Mouse (Mus musculus): ENCODE data around the gene Lurap1. TPM values are rescaled to one million over a fixed set of nuclear protein-coding genes. Genes with fewer than 3 reads are reported as not detected.
A peak's percentile ranks its signal among the peaks of the same experiment; 100 is the strongest.

Gene Lurap1
- polyA plus RNA-seq, 1 experiment from 2014 or later: 3.5 TPM

- H3K4me1 ChIP-seq (ENCODE audit: control insufficient read depth, insufficient read depth, low read length): no peaks in the 10 kb centered on the region
- no peaks in the 10 kb centered on the region for H3K9me3 ChIP-seq (ENCODE audit: control insufficient read depth, low read depth, low read length)
- no peaks in the 10 kb centered on the region for H3K27me3 ChIP-seq (ENCODE audit: control insufficient read depth, insufficient read depth, low read length)
- H3K4me2 ChIP-seq (replicated peaks; ENCODE audit: low read depth, low read length): no peak overlapping the region
- H3K4me3 ChIP-seq (ENCODE audit: low read depth, low read length): no peak overlapping the region
- 46% methylated on average over 13 of the region's 13 CpGs for WGBS
- H3K27ac ChIP-seq (ENCODE audit: low read length): no peak overlapping the region
- no peaks in the 10 kb centered on the region for H3K36me3 ChIP-seq (ENCODE audit: control insufficient read depth, insufficient read depth, low read length)
- 0 out of 2 replicates have a peak, but pooled peaks have one; percentile 6 for ATAC-seq (ENCODE audit: insufficient number of reproducible peaks, insufficient read depth, low FRiP score, low read depth)
- no peak overlapping the region for H3K9ac ChIP-seq (replicated peaks; ENCODE audit: low read depth, low read length)
These were observed 13.6 kb downstream of the Lurap1 start for GRCm38 (mm10) chr4:116137421-116137996.

- no peak for ATAC-seq (ENCODE audit: insufficient number of reproducible peaks, insufficient read depth, low FRiP score, low read depth)
- no peak overlapping the region for H3K27ac ChIP-seq (ENCODE audit: low read length)
These were observed 16.1 kb downstream of the Lurap1 start for GRCm38 (mm10) chr4:116134990-116135389.

GRCm38 (mm10) chr4:116133126-116133525 lies 18.0 kb downstream of the Lurap1 start:
- no peak overlapping the region for H3K4me2 ChIP-seq (replicated peaks; ENCODE audit: low read depth, low read length)
- H3K27me3 ChIP-seq (ENCODE audit: control insufficient read depth, insufficient read depth, low read length): no peaks in the 10 kb centered on the region
- no peak overlapping the region for H3K4me3 ChIP-seq (ENCODE audit: low read depth, low read length)
- H3K9ac ChIP-seq (replicated peaks; ENCODE audit: low read depth, low read length): no peak overlapping the region
- ATAC-seq (ENCODE audit: insufficient number of reproducible peaks, insufficient read depth, low FRiP score, low read depth): no peak
- no peak overlapping the region for H3K27ac ChIP-seq (ENCODE audit: low read length)
- 78% methylated on average over 4 of the region's 4 CpGs for WGBS
- H3K4me1 ChIP-seq (ENCODE audit: control insufficient read depth, insufficient read depth, low read length): no peaks in the 10 kb centered on the region
- no peaks in the 10 kb centered on the region for H3K9me3 ChIP-seq (ENCODE audit: control insufficient read depth, low read depth, low read length)
- H3K36me3 ChIP-seq (ENCODE audit: control insufficient read depth, insufficient read depth, low read length): no peaks in the 10 kb centered on the region

More at GRCm38 (mm10) chr4:116134990-116135389, 16.1 kb downstream of the Lurap1 start:
- Histone ChIP-seq H3K36me3 (ENCODE audit: control insufficient read depth, insufficient read depth, low read length) (no peaks in the 10 kb centered on the region), H3K4me1 (ENCODE audit: control insufficient read depth, insufficient read depth, low read length) (no peaks in the 10 kb centered on the region), H3K9ac (replicated peaks; ENCODE audit: low read depth, low read length) (no peak overlapping the region), H3K9me3 (ENCODE audit: control insufficient read depth, low read depth, low read length) (no peaks in the 10 kb centered on the region), H3K4me2 (replicated peaks; ENCODE audit: low read depth, low read length) (no peak overlapping the region), H3K4me3 (ENCODE audit: low read depth, low read length) (no peak overlapping the region), H3K27me3 (ENCODE audit: control insufficient read depth, insufficient read depth, low read length) (no peaks in the 10 kb centered on the region)
- WGBS: 28% methylated on average over 2 of the region's 2 CpGs

- Histone ChIP-seq H3K4me2 (replicated peaks; ENCODE audit: low read depth, low read length) (no peak overlapping the region), H3K9ac (replicated peaks; ENCODE audit: low read depth, low read length) (no peak overlapping the region), H3K9me3 (ENCODE audit: control insufficient read depth, low read depth, low read length) (no peaks in the 10 kb centered on the region), H3K4me3 (ENCODE audit: low read depth, low read length) (no peak overlapping the region), H3K36me3 (ENCODE audit: control insufficient read depth, insufficient read depth, low read length) (no peaks in the 10 kb centered on the region), H3K27ac (ENCODE audit: low read length) (no peak overlapping the region), H3K27me3 (ENCODE audit: control insufficient read depth, insufficient read depth, low read length) (no peaks in the 10 kb centered on the region), H3K4me1 (ENCODE audit: control insufficient read depth, insufficient read depth, low read length) (peaks cover 9% of the 10 kb centered on the region; the same call in 1 of the 2 replicates)
- no peak for ATAC-seq (ENCODE audit: insufficient number of reproducible peaks, insufficient read depth, low FRiP score, low read depth)
- 80% methylated on average over 6 of the region's 6 CpGs for WGBS
These were observed 23.2 kb downstream of the Lurap1 start for GRCm38 (mm10) chr4:116127956-116128355.

GRCm38 (mm10) chr4:116125803-116126386 lies 25.2 kb downstream of the Lurap1 start:
- 88% methylated on average over 4 of the region's 4 CpGs for WGBS
- H3K9me3 ChIP-seq (ENCODE audit: control insufficient read depth, low read depth, low read length): no peaks in the 10 kb centered on the region
- no peak overlapping the region for H3K9ac ChIP-seq (replicated peaks; ENCODE audit: low read depth, low read length)
- no peak for ATAC-seq (ENCODE audit: insufficient number of reproducible peaks, insufficient read depth, low FRiP score, low read depth)
- H3K36me3 ChIP-seq (ENCODE audit: control insufficient read depth, insufficient read depth, low read length): no peaks in the 10 kb centered on the region
- no peak overlapping the region for H3K27ac ChIP-seq (ENCODE audit: low read length)
- peaks cover 11% of the 10 kb centered on the region; the same call in 1 of the 2 replicates for H3K4me1 ChIP-seq (ENCODE audit: control insufficient read depth, insufficient read depth, low read length)
- no peak overlapping the region for H3K4me2 ChIP-seq (replicated peaks; ENCODE audit: low read depth, low read length)
- H3K27me3 ChIP-seq (ENCODE audit: control insufficient read depth, insufficient read depth, low read length): no peaks in the 10 kb centered on the region
- H3K4me3 ChIP-seq (ENCODE audit: low read depth, low read length): no peak overlapping the region

- Histone ChIP-seq H3K36me3 (ENCODE audit: control insufficient read depth, insufficient read depth, low read length) (no peaks in the 10 kb centered on the region), H3K27ac (ENCODE audit: low read length) (peak within 1 kb of the TSS; percentile 69; the same call in 1 of the 2 replicates), H3K4me2 (replicated peaks; ENCODE audit: low read depth, low read length) (peak within 1 kb of the TSS; percentile 79), H3K27me3 (ENCODE audit: control insufficient read depth, insufficient read depth, low read length) (no peaks in the 10 kb centered on the region), H3K4me3 (ENCODE audit: low read depth, low read length) (peak within 1 kb of the TSS; percentile 54), H3K9me3 (ENCODE audit: control insufficient read depth, low read depth, low read length) (no peaks in the 10 kb centered on the region), H3K4me1 (ENCODE audit: control insufficient read depth, insufficient read depth, low read length) (peaks cover 11% of the 10 kb centered on the region; the same call in 1 of the 2 replicates), H3K9ac (replicated peaks; ENCODE audit: low read depth, low read length) (peak within 1 kb of the TSS; percentile 64)
- WGBS: 4% methylated on average over 24 of the region's 24 CpGs
- ATAC-seq (ENCODE audit: insufficient number of reproducible peaks, insufficient read depth, low FRiP score, low read depth): peak; percentile 94
These were observed 27.3 kb downstream of the Lurap1 start, which contains the start of the genes Rad54l and Pomgnt1 for GRCm38 (mm10) chr4:116123602-116124519. Gene Rad54l, minus strand, starts transcription at chr4:116123690. Gene Pomgnt1, plus strand, starts transcription at chr4:116123840.

GRCm38 (mm10) chr4:116122762-116123161 lies 28.4 kb downstream of the Lurap1 start:
- Histone ChIP-seq H3K27ac (ENCODE audit: low read length) (no peak overlapping the region), H3K4me3 (ENCODE audit: low read depth, low read length) (peak overlapping the region; percentile 54), H3K36me3 (ENCODE audit: control insufficient read depth, insufficient read depth, low read length) (no peaks in the 10 kb centered on the region), H3K27me3 (ENCODE audit: control insufficient read depth, insufficient read depth, low read length) (no peaks in the 10 kb centered on the region), H3K9ac (replicated peaks; ENCODE audit: low read depth, low read length) (peak overlapping the region; percentile 11), H3K4me1 (ENCODE audit: control insufficient read depth, insufficient read depth, low read length) (peaks cover 11% of the 10 kb centered on the region; the same call in 1 of the 2 replicates), H3K4me2 (replicated peaks; ENCODE audit: low read depth, low read length) (peak overlapping the region; percentile 79), H3K9me3 (ENCODE audit: control insufficient read depth, low read depth, low read length) (no peaks in the 10 kb centered on the region)
- WGBS: 0% methylated on average over 1 of the region's 1 CpGs
- no peak for ATAC-seq (ENCODE audit: insufficient number of reproducible peaks, insufficient read depth, low FRiP score, low read depth)

GRCm38 (mm10) chr4:116111486-116111885 lies 39.7 kb downstream of the Lurap1 start:
- Histone ChIP-seq H3K36me3 (ENCODE audit: control insufficient read depth, insufficient read depth, low read length) (peaks cover 14% of the 10 kb centered on the region), H3K27me3 (ENCODE audit: control insufficient read depth, insufficient read depth, low read length) (no peaks in the 10 kb centered on the region), H3K9me3 (ENCODE audit: control insufficient read depth, low read depth, low read length) (no peaks in the 10 kb centered on the region), H3K27ac (ENCODE audit: low read length) (no peak overlapping the region), H3K4me3 (ENCODE audit: low read depth, low read length) (no peak overlapping the region), H3K4me2 (replicated peaks; ENCODE audit: low read depth, low read length) (no peak overlapping the region), H3K9ac (replicated peaks; ENCODE audit: low read depth, low read length) (no peak overlapping the region), H3K4me1 (ENCODE audit: control insufficient read depth, insufficient read depth, low read length) (no peaks in the 10 kb centered on the region)
- WGBS: 86% methylated on average over 2 of the region's 2 CpGs
- no peak for ATAC-seq (ENCODE audit: insufficient number of reproducible peaks, insufficient read depth, low FRiP score, low read depth)

Measured in stomach, embryonic 14.5 days (tissue).